Mouse (Mus musculus) CH12.LX (cell line): ENCODE measurements at regions not wholly inside any gene's neighbourhood (a gene's known extent, or its start where the extent isn't known, plus 50 kb on each side); places are given as distances from the start of the nearest gene placed in this dataset.
A peak's percentile ranks its signal among the peaks of the same experiment; 100 is the strongest.

ENCODE experiments used
- CTCF ChIP-seq, 2 experiments: IDR thresholded peaks in 1 of 2; conservative IDR thresholded peaks in 1 of 2; 2 replicates each; pipeline ENCODE4 v1.5.1; 2011 to 2012; ENCODE audit warnings: low read depth in 2 of 2, low read length in 2 of 2, improper control_type of control experiment in 1 of 2, inconsistent platforms in 1 of 2, mild to moderate bottlenecking in 1 of 2, moderate library complexity in 1 of 2
- E2F4 ChIP-seq: IDR thresholded peaks from 2 replicates; pipeline ENCODE4 v1.6.1; 2011; ENCODE audit warnings: low read depth, low read length, improper control_type of control experiment; ENCODE audit not compliant: insufficient replicate concordance
- EP300 ChIP-seq: IDR thresholded peaks from 2 replicates; pipeline ENCODE4 v1.6.1; 2011; ENCODE audit warnings: low read length, improper control_type of control experiment
- HCFC1 ChIP-seq: IDR thresholded peaks from 2 replicates; pipeline ENCODE4 v1.6.1; 2012; ENCODE audit warnings: low read depth, mild to moderate bottlenecking, inconsistent platforms, low read length, improper control_type of control experiment
- MXI1 ChIP-seq: IDR thresholded peaks from 2 replicates; pipeline ENCODE4 v1.6.1; 2011; ENCODE audit warnings: mild to moderate bottlenecking, low read depth, low read length, improper control_type of control experiment
- POLR2A ChIP-seq: IDR thresholded peaks from 2 replicates; pipeline ENCODE4 v1.6.1; 2011; ENCODE audit warnings: low read depth, mild to moderate bottlenecking, improper control_type of control experiment, low read length

DNA sequence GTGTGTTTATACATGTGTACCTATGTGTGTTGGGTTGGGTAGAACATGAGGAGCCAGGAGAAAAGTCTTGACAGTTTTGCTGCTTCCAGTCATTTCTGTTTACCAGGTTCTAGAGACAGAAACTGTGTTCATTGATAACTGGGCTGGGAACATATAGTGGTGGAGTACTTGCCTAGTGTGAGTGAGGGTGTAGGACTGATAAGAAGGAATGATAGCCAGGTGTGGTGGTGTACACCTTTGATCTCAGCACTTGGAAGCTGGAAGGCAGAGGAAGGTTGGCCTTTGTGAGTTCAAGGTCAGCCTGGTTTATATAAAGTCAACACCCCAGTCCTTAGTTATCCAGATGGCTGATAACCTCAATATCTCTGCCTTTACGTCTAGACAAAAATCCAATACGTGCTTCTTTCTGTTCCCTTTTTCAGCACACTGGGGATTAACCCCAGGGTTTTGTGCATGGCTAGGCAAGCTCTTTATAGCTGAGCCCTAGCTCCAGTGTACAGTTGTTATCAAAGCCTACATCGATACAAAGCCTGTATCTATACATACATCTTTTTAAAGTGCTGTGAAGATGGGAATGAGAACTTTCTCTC is 75.8 kb upstream of the Ptch1 start:
- TF ChIP-seq HCFC1 (no peak), MXI1 (no peak), CTCF (conservative IDR thresholded peaks at IDR 0.05 in 1 of 2, IDR thresholded peaks at IDR 0.05 in 1 of 2; ENCODE audit: low read depth in 2 of 2, low read length in 2 of 2) (no peak), E2F4 (no peak), POLR2A (no peak), EP300 (peak; percentile 77)
